Mouse (Mus musculus) midbrain, postnatal 0 days (tissue): ENCODE measurements around the gene Lrp10. TPM values are rescaled to one million over a fixed set of nuclear protein-coding genes. Genes with fewer than 3 reads are reported as not detected.

Experiments used
- ATAC-seq: fragments of 200-750 bp; cut with Nextera tagmentation; 2 replicates; pipeline ENCODE4 v1.8.0; 2017; ENCODE audit warnings: moderate number of reproducible peaks, mild to moderate bottlenecking, moderate TSS enrichment, moderate library complexity; ENCODE audit not compliant: low FRiP score
- DNase-seq: peaks from one replicate; pipeline ENCODE4 v3.0.0-alpha.2; 2015; ENCODE audit warnings: low spot score
- H3K27ac ChIP-seq: fragments of 300-500 bp; sonication (generic); 2 replicates; pipeline ENCODE4 v1.5.1; 2014; ENCODE audit warnings: low read depth, mild to moderate bottlenecking, low read length, mixed read lengths
- H3K27me3 ChIP-seq: fragments of 300-500 bp; sonication (generic); 2 replicates; pipeline ENCODE4 v1.6.1; 2014; ENCODE audit warnings: low read length, control low read depth, mixed read lengths; ENCODE audit not compliant: insufficient read depth
- H3K36me3 ChIP-seq: fragments of 300-500 bp; sonication (generic); 2 replicates; pipeline ENCODE4 v1.6.1; 2014; ENCODE audit warnings: low read length, control low read depth, mixed read lengths; ENCODE audit not compliant: insufficient read depth
- H3K4me1 ChIP-seq: fragments of 300-500 bp; sonication (generic); 2 replicates; pipeline ENCODE4 v1.6.1; 2014; ENCODE audit warnings: mild to moderate bottlenecking, control low read depth, antibody characterized with exemption, low read length, mixed read lengths; ENCODE audit not compliant: insufficient read depth
- H3K4me2 ChIP-seq: fragments of 300-500 bp; sonication (generic); 2 replicates; pipeline ENCODE4 v1.6.1; 2014; ENCODE audit warnings: low read depth, mild to moderate bottlenecking, low read length, mixed read lengths; ENCODE audit not compliant: poor library complexity, severe bottlenecking
- H3K4me3 ChIP-seq: fragments of 300-500 bp; sonication (generic); 2 replicates; pipeline ENCODE4 v1.5.1; 2014; ENCODE audit warnings: low read depth, mild to moderate bottlenecking, low read length, moderate library complexity
- H3K9ac ChIP-seq: fragments of 300-500 bp; sonication (generic); replicated peaks from 2 replicates; pipeline ENCODE4 v1.6.1; 2014; ENCODE audit warnings: mild to moderate bottlenecking, low read length, moderate library complexity, mixed read lengths; ENCODE audit not compliant: poor library complexity, severe bottlenecking
- H3K9me3 ChIP-seq: fragments of 300-500 bp; sonication (generic); 2 replicates; pipeline ENCODE4 v1.6.1; 2016; ENCODE audit warnings: low read length, control low read depth
- CTCF ChIP-seq: IDR thresholded peaks from 2 replicates; pipeline ENCODE4 v1.5.1; 2016; ENCODE audit warnings: antibody characterized with exemption, mild to moderate bottlenecking
- WGBS: fragments of 180-500 bp; shearing (Covaris S2); extraction: QIAGEN DNeasy Blood & Tissue Kit; methylation state at CpG from one replicate; pipeline ENCODE4 v1.1.7; 2014; 5-methylcytosine and 5-hydroxymethylcytosine counted together
- polyA plus RNA-seq: library from polyadenylated mRNA; unstranded; fragments of >200 nt; fragmentation: Nextera tagmentation; extraction: Ambion mirVana; gene quantifications from 2 replicates; pipeline ENCODE4 v1.2.1, GENCODE M21; 2015
- total RNA-seq: library from RNA; depleted of rRNA; stranded (reverse); fragments of >200 nt; gene quantifications from 2 replicates; pipeline ENCODE4 v1.2.3, GENCODE M21; 2014; rRNA removed

The Lrp10 gene
- total and polyA plus RNA-seq, 2 experiments from 2014 or later: 29.7 to 42.1 TPM

- no peak for TF ChIP-seq CTCF
- WGBS: 5% methylated on average over 17 of the region's 17 CpGs
- Histone ChIP-seq H3K4me1 (no peaks in the 10 kb centered on the region), H3K27me3 (no peaks in the 10 kb centered on the region), H3K4me3 (peak overlapping the region; percentile 69), H3K27ac (peak overlapping the region; percentile 85), H3K9me3 (no peaks in the 10 kb centered on the region), H3K4me2 (peak overlapping the region; percentile 70), H3K36me3 (peaks cover 27% of the 10 kb centered on the region), H3K9ac (peak overlapping the region; percentile 70)
- no peak for DNase-seq
- ATAC-seq: peak; percentile 50
Observed at GRCm38 (mm10) chr14:54516710-54517310, 52.9 kb downstream of the Lrp10 start.

Other genes with a start within 250 kb of the Lrp10 start
- gene Dad1, start 210.0 kb upstream of the Lrp10 start, total RNA-seq: 240 and 263 TPM in 2 replicates
- 374 and 394 TPM in 2 replicates for gene Dad1, start 210.0 kb upstream of the Lrp10 start, polyA plus RNA-seq
- 75.7 and 87.8 TPM in 2 replicates for gene Abhd4, start 209.9 kb upstream of the Lrp10 start, total RNA-seq
- 56.4 and 67.6 TPM in 2 replicates for gene Abhd4, start 209.9 kb upstream of the Lrp10 start, polyA plus RNA-seq
- gene Olfr49, start 179.2 kb upstream of the Lrp10 start, total RNA-seq: not detected in 2 replicates
- gene Olfr49, start 179.2 kb upstream of the Lrp10 start, polyA plus RNA-seq: not detected in 2 replicates
- 89.2 and 93.9 TPM in 2 replicates for gene Oxa1l, start 103.3 kb upstream of the Lrp10 start, total RNA-seq
- gene Oxa1l, start 103.3 kb upstream of the Lrp10 start, polyA plus RNA-seq: 68.5 and 71.7 TPM in 2 replicates
- 3.9 and 7.7 TPM in 2 replicates for gene Slc7a7, start 46.4 kb upstream of the Lrp10 start, total RNA-seq
- gene Slc7a7, start 46.4 kb upstream of the Lrp10 start, polyA plus RNA-seq: 2.4 and 2.9 TPM in 2 replicates
- 98.6 and 104 TPM in 2 replicates for gene Mrpl52, start 37.2 kb upstream of the Lrp10 start, total RNA-seq
- 296 and 303 TPM in 2 replicates for gene Mrpl52, start 37.2 kb upstream of the Lrp10 start, polyA plus RNA-seq
- 46.4 and 48.9 TPM in 2 replicates for gene Mmp14, start 32.5 kb upstream of the Lrp10 start, total RNA-seq
- 40.6 and 41.8 TPM in 2 replicates for gene Mmp14, start 32.5 kb upstream of the Lrp10 start, polyA plus RNA-seq
- gene Rem2, start 12.0 kb downstream of the Lrp10 start, total RNA-seq: 35.6 and 47.4 TPM in 2 replicates
- 33.0 and 34.0 TPM in 2 replicates for gene Rem2, start 12.0 kb downstream of the Lrp10 start, polyA plus RNA-seq
- gene Prmt5, start 53.4 kb downstream of the Lrp10 start, total RNA-seq: 79.6 and 92.9 TPM in 2 replicates
- gene Prmt5, start 53.4 kb downstream of the Lrp10 start, polyA plus RNA-seq: 83.4 and 85.2 TPM in 2 replicates
- 13.3 and 13.7 TPM in 2 replicates for gene Haus4, start 90.5 kb downstream of the Lrp10 start, total RNA-seq
- gene Haus4, start 90.5 kb downstream of the Lrp10 start, polyA plus RNA-seq: 13.2 and 14.3 TPM in 2 replicates
- 8.1 and 8.2 TPM in 2 replicates for gene Ajuba, start 113.4 kb downstream of the Lrp10 start, total RNA-seq
- gene Ajuba, start 113.4 kb downstream of the Lrp10 start, polyA plus RNA-seq: 3.5 and 3.9 TPM in 2 replicates
- gene 4931414P19Rik, start 141.9 kb downstream of the Lrp10 start, total RNA-seq: 4.6 and 8.7 TPM in 2 replicates
- 2.2 and 2.8 TPM in 2 replicates for gene 4931414P19Rik, start 141.9 kb downstream of the Lrp10 start, polyA plus RNA-seq
- 157 and 197 TPM in 2 replicates for gene Psmb5, start 153.9 kb downstream of the Lrp10 start, total RNA-seq
- 404 and 427 TPM in 2 replicates for gene Psmb5, start 153.9 kb downstream of the Lrp10 start, polyA plus RNA-seq
- gene Psmb11, start 157.3 kb downstream of the Lrp10 start, total RNA-seq: not detected in 2 replicates
- 0.27 TPM in 1 of 2 replicates, not detected in the other for gene Psmb11, start 157.3 kb downstream of the Lrp10 start, polyA plus RNA-seq
- not detected in 2 replicates for gene Gm17606, start 176.8 kb downstream of the Lrp10 start, total RNA-seq
- gene Gm17606, start 176.8 kb downstream of the Lrp10 start, polyA plus RNA-seq: not detected in 2 replicates
- gene Cdh24, start 177.2 kb downstream of the Lrp10 start, total RNA-seq: 45.3 and 49.7 TPM in 2 replicates
- 8.5 and 9.0 TPM in 2 replicates for gene Cdh24, start 177.2 kb downstream of the Lrp10 start, polyA plus RNA-seq
- 44.2 and 46.5 TPM in 2 replicates for gene 1700123O20Rik, start 222.1 kb downstream of the Lrp10 start, total RNA-seq
- 61.1 and 67.6 TPM in 2 replicates for gene 1700123O20Rik, start 222.1 kb downstream of the Lrp10 start, polyA plus RNA-seq
- gene Acin1, start 222.8 kb downstream of the Lrp10 start, total RNA-seq: 118 and 122 TPM in 2 replicates
- 91.7 and 108 TPM in 2 replicates for gene Acin1, start 222.8 kb downstream of the Lrp10 start, polyA plus RNA-seq
- gene Gm29776, start 234.7 kb downstream of the Lrp10 start, total RNA-seq: not detected in 2 replicates
- gene Gm29776, start 234.7 kb downstream of the Lrp10 start, polyA plus RNA-seq: 0.07 and 0.31 TPM in 2 replicates
- not detected in 2 replicates for gene Cebpe, start 248.0 kb downstream of the Lrp10 start, total RNA-seq
- not detected in 2 replicates for gene Cebpe, start 248.0 kb downstream of the Lrp10 start, polyA plus RNA-seq